9 mouse cellular contexts compared by ENCODE assay signal in the genomic region with DNA sequence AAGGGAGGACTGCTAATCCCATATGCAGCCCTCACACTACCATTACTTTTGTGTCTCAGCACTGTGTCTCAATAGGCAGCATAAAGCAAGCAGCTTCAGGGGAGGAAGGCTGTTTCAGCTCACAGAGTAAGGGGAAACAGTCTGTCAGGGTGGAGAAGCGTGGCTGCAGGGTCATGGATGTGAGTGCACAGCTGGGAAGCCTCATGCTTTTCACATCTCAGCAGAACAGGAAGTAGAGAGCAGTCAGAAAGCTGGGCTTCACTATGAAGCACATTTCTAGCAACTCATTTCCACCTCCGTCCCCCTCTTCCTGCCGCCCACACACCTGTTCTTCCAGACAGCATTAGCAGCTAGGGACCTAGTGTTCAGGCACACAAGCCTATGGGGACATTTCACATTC. TPM values are rescaled to one million over a fixed set of nuclear protein-coding genes. Genes with fewer than 3 reads are reported as not detected.
DNase-seq lines count a peak whose midpoint lies in the region; ATAC-seq and TF ChIP-seq lines count a peak whose summit lies in the region.
"Had no signal": no experiment of that assay in that cellular context is flagged by ENCODE, and none has a peak within 500 bp of the region (broad histone marks: within the 10 kb centered on the region; RNA-seq: fewer than 3 reads in every experiment).

No protein-coding gene starts in this region.

- WGBS in heart, embryonic 10.5 days: 73% methylated on average over 3 of the region's 3 CpGs
- 40% methylated on average over 3 of the region's 3 CpGs for WGBS in lung, postnatal 0 days
- WGBS in liver, embryonic 11.5 days: 67% methylated on average over 3 of the region's 3 CpGs

- DNase-seq in heart, embryonic 10.5 days (ENCODE audit: low spot score): peak; percentile 69
- no peak for DNase-seq in heart, postnatal 14 days
- DNase-seq in lung, postnatal 0 days (ENCODE audit: low spot score): peak; percentile 67
- DNase-seq in lung, adult 18-20 months: no peak
- DNase-seq in lung, postnatal 36 days: peak; percentile 15
- peak; percentile 61 for DNase-seq in thymus, postnatal 25 days
- DNase-seq in adrenal gland, adult (ENCODE audit: inconsistent age in 2 of 2, low spot score in 1 of 2): no peak
- no peak for DNase-seq in liver, embryonic 11.5 days (ENCODE audit: low spot score)

- no peak overlapping the region for H3K9ac ChIP-seq in lung, postnatal 0 days (replicated peaks; ENCODE audit: low read depth)
- H3K9ac ChIP-seq in liver, embryonic 11.5 days (ENCODE audit: low read depth, low read length): no peak overlapping the region
- H3K9ac ChIP-seq: midbrain, embryonic 12.5 days had no signal

- intact Hi-C loops in heart, postnatal 14 days (cut with DNase I): no loop called here

- no peak for TF ChIP-seq CTCF in lung, postnatal 0 days (IDR thresholded peaks at IDR 0.05)

- ATAC-seq in lung, postnatal 0 days: peak; percentile 79
- ATAC-seq in liver, embryonic 11.5 days (replicated peaks; ENCODE audit: low FRiP score): no peak

- H3K4me3 ChIP-seq in heart, embryonic 10.5 days: no peak overlapping the region
- no peak overlapping the region for H3K4me3 ChIP-seq in lung, postnatal 0 days (ENCODE audit: low read depth, low read length)
- H3K4me3 ChIP-seq in liver, embryonic 11.5 days (ENCODE audit: low read depth, low read length): no peak overlapping the region
- H3K4me3 ChIP-seq: midbrain, embryonic 12.5 days had no signal

- TF ChIP-seq EP300 in lung, postnatal 0 days (IDR thresholded peaks at IDR 0.05): no peak

- H3K4me2 ChIP-seq in lung, postnatal 0 days (replicated peaks; ENCODE audit: low read depth, low read length): no peak overlapping the region
- H3K4me2 ChIP-seq in liver, embryonic 11.5 days: no peak overlapping the region
- H3K4me2 ChIP-seq: midbrain, embryonic 12.5 days had no signal

- H3K36me3 ChIP-seq in heart, embryonic 10.5 days: no peaks in the 10 kb centered on the region
- H3K36me3 ChIP-seq in lung, postnatal 0 days (ENCODE audit: insufficient read depth, low read length): no peaks in the 10 kb centered on the region
- no peaks in the 10 kb centered on the region for H3K36me3 ChIP-seq in liver, embryonic 11.5 days (ENCODE audit: control insufficient read depth, insufficient read depth, low read length)
- H3K36me3 ChIP-seq: midbrain, embryonic 12.5 days had no signal

- peaks cover 6% of the 10 kb centered on the region; the same call in 1 of the 2 replicates for H3K4me1 ChIP-seq in heart, embryonic 10.5 days
- no peaks in the 10 kb centered on the region for H3K4me1 ChIP-seq in lung, postnatal 0 days (ENCODE audit: insufficient read depth, low read depth, low read length)
- no peaks in the 10 kb centered on the region for H3K4me1 ChIP-seq in liver, embryonic 11.5 days (replicated peaks; ENCODE audit: control insufficient read depth, insufficient read depth, low read length)

- H3K27ac ChIP-seq in heart, embryonic 10.5 days: no peak overlapping the region
- H3K27ac ChIP-seq in lung, postnatal 0 days (ENCODE audit: low read length): no peak overlapping the region
- no peak overlapping the region for H3K27ac ChIP-seq in liver, embryonic 11.5 days (ENCODE audit: low read depth, low read length)
- H3K27ac ChIP-seq: midbrain, embryonic 12.5 days had no signal

- no peaks in the 10 kb centered on the region for H3K27me3 ChIP-seq in heart, embryonic 10.5 days (ENCODE audit: insufficient read depth, poor library complexity, severe bottlenecking)
- H3K27me3 ChIP-seq in lung, postnatal 0 days (replicated peaks; ENCODE audit: insufficient read depth, low read length): no peaks in the 10 kb centered on the region
- no peaks in the 10 kb centered on the region for H3K27me3 ChIP-seq in liver, embryonic 11.5 days (replicated peaks; ENCODE audit: control insufficient read depth, insufficient read depth, low read length)

- H3K9me3 ChIP-seq in heart, embryonic 10.5 days: no peaks in the 10 kb centered on the region
- no peaks in the 10 kb centered on the region for H3K9me3 ChIP-seq in lung, postnatal 0 days (ENCODE audit: low read length)
- no peaks in the 10 kb centered on the region for H3K9me3 ChIP-seq in liver, embryonic 11.5 days (ENCODE audit: control insufficient read depth, low read length)
- H3K9me3 ChIP-seq: midbrain, embryonic 12.5 days had no signal

RNA-seq across cellular contexts. Expression of gene Smim15, which starts 12.7 kb away (rescaled TPM):
- 28.4 and 39.1 TPM in 2 replicates for polyA plus RNA-seq in heart, embryonic 10.5 days (2016; fragmentation: Nextera tagmentation; extraction: Ambion mirVana)
- total RNA-seq in heart, postnatal 14 days (2021): 10 to 100 TPM; 26.1 to 27.3 TPM
- polyA plus RNA-seq in lung, postnatal 0 days (2015; fragmentation: Nextera tagmentation; extraction: Ambion mirVana): 65.7 and 68.2 TPM in 2 replicates
- 48.0 and 55.0 TPM in 2 replicates for polyA plus RNA-seq in liver, embryonic 11.5 days (2014; fragmentation: Nextera tagmentation; extraction: Ambion mirVana)

Comparison
In these comparisons a context has a peak if more than half of its experiments do, and no peak if none do; other contexts are left out.
1. DNase-seq: peak in heart, embryonic 10.5 days (single experiment), lung, postnatal 0 days (single experiment), lung, postnatal 36 days (single experiment) and thymus, postnatal 25 days (single experiment); none in heart, postnatal 14 days (0 of 2), lung, adult 18-20 months (0 of 2), adrenal gland, adult (0 of 2) and liver, embryonic 11.5 days (single experiment).